Comparison of ENCODE assay signal across 21 mouse cellular contexts in genomic region chr7:40672348-40672747, GRCm38 (mm10).
"Had no signal": no experiment of that assay in that cellular context is flagged by ENCODE, and none has a peak within 500 bp of the region (broad histone marks: within the 10 kb centered on the region; RNA-seq: fewer than 3 reads in every experiment).

No protein-coding gene starts in this region.

- H3K4me3 ChIP-seq: intestine, embryonic 15.5 days; layer of hippocampus, adult 2 months; limb, embryonic 12.5 days; limb, embryonic 15.5 days; midbrain, embryonic 12.5 days; midbrain, embryonic 15.5 days; neural tube, embryonic 13.5 days; stomach, embryonic 15.5 days had no signal

- ATAC-seq: intestine, embryonic 15.5 days; liver, postnatal 0 days; lung, postnatal 0 days; midbrain, embryonic 15.5 days had no signal

- H3K9me3 ChIP-seq: intestine, embryonic 15.5 days; limb, embryonic 12.5 days; limb, embryonic 15.5 days; midbrain, embryonic 12.5 days; midbrain, embryonic 15.5 days; neural tube, embryonic 13.5 days; stomach, embryonic 15.5 days had no signal

- H3K4me1 ChIP-seq: intestine, embryonic 15.5 days; limb, embryonic 15.5 days; midbrain, embryonic 12.5 days; midbrain, embryonic 15.5 days; neural tube, embryonic 13.5 days; stomach, embryonic 15.5 days had no signal

- H3K27ac ChIP-seq: intestine, embryonic 15.5 days; layer of hippocampus, adult 2 months; limb, embryonic 12.5 days; limb, embryonic 15.5 days; liver, embryonic 14.5 days; macrophage; midbrain, embryonic 12.5 days; midbrain, embryonic 15.5 days; neural tube, embryonic 13.5 days; stomach, embryonic 15.5 days had no signal

- H3K9ac ChIP-seq: intestine, embryonic 15.5 days; limb, embryonic 12.5 days; limb, embryonic 15.5 days; liver, embryonic 14.5 days; liver, postnatal 0 days; lung, embryonic 14.5 days; midbrain, embryonic 12.5 days; midbrain, embryonic 15.5 days; neural tube, embryonic 13.5 days; stomach, embryonic 15.5 days had no signal

- H3K4me2 ChIP-seq: intestine, embryonic 15.5 days; limb, embryonic 12.5 days; limb, embryonic 15.5 days; liver, embryonic 11.5 days; lung, embryonic 14.5 days; midbrain, embryonic 12.5 days; midbrain, embryonic 15.5 days; neural tube, embryonic 13.5 days; stomach, embryonic 15.5 days had no signal

- DNase-seq: kidney, adult 11 months; kidney, postnatal 14 days; layer of hippocampus, adult 9-11 months; liver, postnatal 0 days; lung, embryonic 14.5 days; retina, postnatal 1 day; right cerebral cortex, postnatal 25 days; spleen, adult 18-20 months; thymus, postnatal 25 days had no signal

- H3K27me3 ChIP-seq: intestine, embryonic 15.5 days; limb, embryonic 12.5 days; limb, embryonic 15.5 days; midbrain, embryonic 12.5 days; midbrain, embryonic 15.5 days; neural tube, embryonic 13.5 days; stomach, embryonic 15.5 days had no signal

- H3K36me3 ChIP-seq: intestine, embryonic 15.5 days; limb, embryonic 12.5 days; limb, embryonic 15.5 days; midbrain, embryonic 12.5 days; midbrain, embryonic 15.5 days; neural tube, embryonic 13.5 days; stomach, embryonic 15.5 days had no signal
